Mouse (Mus musculus): ENCODE data around the gene Plcb1. TPM values are rescaled to one million over a fixed set of nuclear protein-coding genes. Genes with fewer than 3 reads are reported as not detected.

Plcb1 gene
- polyA plus RNA-seq, 1 experiment from 2014 or later: 12.1 TPM

- H3K4me2 ChIP-seq: no peak overlapping the region
- ATAC-seq (ENCODE audit: insufficient number of reproducible peaks, low FRiP score, low TSS enrichment, low read depth): no peak
- no peak overlapping the region for H3K4me3 ChIP-seq
- H3K9ac ChIP-seq: no peak overlapping the region
- H3K36me3 ChIP-seq: no peaks in the 10 kb centered on the region
- WGBS: 75% methylated on average over 11 of the region's 11 CpGs
- H3K27ac ChIP-seq: no peak overlapping the region
- 0 out of 2 replicates have a peak, but pooled peaks cover 2% of the 10 kb centered on the region for H3K4me1 ChIP-seq
- no peaks in the 10 kb centered on the region for H3K27me3 ChIP-seq
- no peaks in the 10 kb centered on the region for H3K9me3 ChIP-seq
These were observed 30.5 kb downstream of the Plcb1 start for GRCm38 (mm10) chr2:134816383-134816782.

- no peaks in the 10 kb centered on the region for H3K27me3 ChIP-seq
- no peaks in the 10 kb centered on the region for H3K9me3 ChIP-seq
- 84% methylated on average over 7 of the region's 7 CpGs for WGBS
- H3K4me1 ChIP-seq: 0 out of 2 replicates have a peak, but pooled peaks cover 2% of the 10 kb centered on the region
- no peak overlapping the region for H3K9ac ChIP-seq
- H3K36me3 ChIP-seq: no peaks in the 10 kb centered on the region
- no peak overlapping the region for H3K27ac ChIP-seq
- no peak overlapping the region for H3K4me2 ChIP-seq
- ATAC-seq (ENCODE audit: insufficient number of reproducible peaks, low FRiP score, low TSS enrichment, low read depth): no peak
- H3K4me3 ChIP-seq: no peak overlapping the region
These were observed 31.4 kb downstream of the Plcb1 start for GRCm38 (mm10) chr2:134817058-134817840.

- no peaks in the 10 kb centered on the region for H3K27me3 ChIP-seq
- no peak for ATAC-seq (ENCODE audit: insufficient number of reproducible peaks, low FRiP score, low TSS enrichment, low read depth)
- 69% methylated on average over 6 of the region's 6 CpGs for WGBS
- no peak overlapping the region for H3K27ac ChIP-seq
- H3K36me3 ChIP-seq: no peaks in the 10 kb centered on the region
- 0 out of 2 replicates have a peak, but pooled peaks cover 2% of the 10 kb centered on the region for H3K4me1 ChIP-seq
- H3K4me2 ChIP-seq: no peak overlapping the region
- no peak overlapping the region for H3K9ac ChIP-seq
- no peaks in the 10 kb centered on the region for H3K9me3 ChIP-seq
- H3K4me3 ChIP-seq: no peak overlapping the region
These were observed 35.3 kb downstream of the Plcb1 start for GRCm38 (mm10) chr2:134821176-134821575.

- no peak overlapping the region for H3K9ac ChIP-seq
- H3K36me3 ChIP-seq: no peaks in the 10 kb centered on the region
- H3K9me3 ChIP-seq: no peaks in the 10 kb centered on the region
- no peaks in the 10 kb centered on the region for H3K27me3 ChIP-seq
- WGBS: 29% methylated on average over 7 of the region's 7 CpGs
- no peaks in the 10 kb centered on the region for H3K4me1 ChIP-seq
- H3K4me2 ChIP-seq: no peak overlapping the region
- H3K27ac ChIP-seq: no peak overlapping the region
- no peak for ATAC-seq (ENCODE audit: insufficient number of reproducible peaks, low FRiP score, low TSS enrichment, low read depth)
- no peak overlapping the region for H3K4me3 ChIP-seq
These were observed 39.8 kb downstream of the Plcb1 start for GRCm38 (mm10) chr2:134825645-134826044.

- Histone ChIP-seq H3K27me3 (no peaks in the 10 kb centered on the region), H3K9ac (no peak overlapping the region), H3K4me1 (no peaks in the 10 kb centered on the region), H3K36me3 (no peaks in the 10 kb centered on the region), H3K9me3 (no peaks in the 10 kb centered on the region), H3K4me3 (no peak overlapping the region), H3K4me2 (no peak overlapping the region), H3K27ac (no peak overlapping the region)
- WGBS: 37% methylated on average over 8 of the region's 8 CpGs
- ATAC-seq (ENCODE audit: insufficient number of reproducible peaks, low FRiP score, low TSS enrichment, low read depth): no peak
These were observed 40.5 kb downstream of the Plcb1 start for GRCm38 (mm10) chr2:134826111-134827005.

DNA sequence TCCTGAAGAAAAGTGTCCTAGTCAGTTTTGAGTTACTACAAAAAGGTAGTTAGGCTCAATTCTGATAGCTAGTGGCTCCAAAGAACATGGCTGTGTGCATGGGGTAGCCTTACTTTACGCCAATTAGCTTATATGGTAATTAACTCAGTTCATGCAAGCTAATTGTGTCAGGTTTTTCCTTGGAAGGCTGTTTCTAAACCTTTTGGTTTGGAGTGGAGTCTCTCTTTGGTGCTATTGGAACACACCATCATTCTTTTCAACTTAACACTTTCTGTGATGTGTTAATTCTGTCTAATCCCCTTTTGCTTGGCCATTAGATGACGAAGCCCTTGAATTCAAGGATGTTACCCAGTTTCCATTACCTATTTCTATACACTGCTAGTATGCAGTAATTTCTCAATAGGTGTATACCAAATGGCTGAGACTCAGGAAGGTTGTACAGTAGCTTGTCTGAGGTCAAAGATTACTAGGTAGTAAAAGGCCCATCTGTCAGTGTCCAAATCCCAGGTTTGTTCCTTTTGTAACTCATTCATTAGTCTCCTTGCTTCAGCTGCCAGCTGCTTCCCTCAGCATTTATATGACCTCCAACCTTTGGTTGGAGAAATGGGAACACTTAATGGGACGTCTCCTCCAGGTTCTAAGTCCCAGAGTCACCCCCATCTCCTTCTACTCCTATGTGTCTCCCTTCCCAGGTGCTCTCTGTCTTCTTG lies 42.1 kb downstream of the Plcb1 start:
- no peaks in the 10 kb centered on the region for H3K27me3 ChIP-seq
- no peak overlapping the region for H3K4me2 ChIP-seq
- WGBS: 74% methylated on average over 3 of the region's 3 CpGs
- H3K4me1 ChIP-seq: no peaks in the 10 kb centered on the region
- H3K36me3 ChIP-seq: no peaks in the 10 kb centered on the region
- H3K9me3 ChIP-seq: no peaks in the 10 kb centered on the region
- H3K4me3 ChIP-seq: no peak overlapping the region
- H3K27ac ChIP-seq: no peak overlapping the region
- no peak for ATAC-seq (ENCODE audit: insufficient number of reproducible peaks, low FRiP score, low TSS enrichment, low read depth)
- H3K9ac ChIP-seq: no peak overlapping the region

GRCm38 (mm10) chr2:134831861-134832260 lies 46.0 kb downstream of the Plcb1 start:
- H3K4me3 ChIP-seq: no peak overlapping the region
- H3K9ac ChIP-seq: no peak overlapping the region
- H3K4me1 ChIP-seq: no peaks in the 10 kb centered on the region
- no peaks in the 10 kb centered on the region for H3K36me3 ChIP-seq
- H3K4me2 ChIP-seq: no peak overlapping the region
- no peak overlapping the region for H3K27ac ChIP-seq
- no peaks in the 10 kb centered on the region for H3K27me3 ChIP-seq
- no peak for ATAC-seq (ENCODE audit: insufficient number of reproducible peaks, low FRiP score, low TSS enrichment, low read depth)
- no peaks in the 10 kb centered on the region for H3K9me3 ChIP-seq
- WGBS: 93% methylated on average over 7 of the region's 7 CpGs

DNA sequence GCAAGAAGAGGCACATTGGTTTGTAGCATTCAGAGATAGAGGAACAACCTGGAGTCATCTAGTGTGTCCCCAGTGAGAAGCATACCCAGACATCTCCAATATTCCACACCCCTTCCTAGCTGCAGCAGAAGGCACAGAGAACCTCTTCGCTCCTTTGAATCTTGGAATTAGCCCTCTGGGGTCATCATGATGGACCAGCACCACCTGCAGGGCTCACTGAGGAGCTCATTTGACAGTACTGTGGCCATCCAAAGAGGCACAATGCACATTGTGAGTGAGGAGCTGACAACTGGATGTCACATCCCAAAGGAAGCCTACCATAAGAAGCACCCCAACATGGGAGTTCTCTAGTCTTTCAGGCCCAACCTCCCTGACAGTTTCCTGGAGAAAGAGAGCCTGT lies 50.2 kb downstream of the Plcb1 start:
- no peak overlapping the region for H3K4me2 ChIP-seq
- H3K9me3 ChIP-seq: no peaks in the 10 kb centered on the region
- H3K9ac ChIP-seq: no peak overlapping the region
- no peak overlapping the region for H3K4me3 ChIP-seq
- no peaks in the 10 kb centered on the region for H3K36me3 ChIP-seq
- no peak overlapping the region for H3K27ac ChIP-seq
- no peaks in the 10 kb centered on the region for H3K27me3 ChIP-seq
- 78% methylated on average over 1 of the region's 1 CpGs for WGBS
- H3K4me1 ChIP-seq: no peaks in the 10 kb centered on the region
- ATAC-seq (ENCODE audit: insufficient number of reproducible peaks, low FRiP score, low TSS enrichment, low read depth): no peak

- H3K4me3 ChIP-seq: no peak overlapping the region
- H3K27ac ChIP-seq: no peak overlapping the region
- ATAC-seq (ENCODE audit: insufficient number of reproducible peaks, low FRiP score, low TSS enrichment, low read depth): no peak
- no peak overlapping the region for H3K9ac ChIP-seq
- H3K4me1 ChIP-seq: no peaks in the 10 kb centered on the region
- no peaks in the 10 kb centered on the region for H3K27me3 ChIP-seq
- no peaks in the 10 kb centered on the region for H3K36me3 ChIP-seq
- 83% methylated on average over 1 of the region's 1 CpGs for WGBS
- no peak overlapping the region for H3K4me2 ChIP-seq
- no peaks in the 10 kb centered on the region for H3K9me3 ChIP-seq
These were observed 52.3 kb downstream of the Plcb1 start for GRCm38 (mm10) chr2:134838185-134838584.

DNA sequence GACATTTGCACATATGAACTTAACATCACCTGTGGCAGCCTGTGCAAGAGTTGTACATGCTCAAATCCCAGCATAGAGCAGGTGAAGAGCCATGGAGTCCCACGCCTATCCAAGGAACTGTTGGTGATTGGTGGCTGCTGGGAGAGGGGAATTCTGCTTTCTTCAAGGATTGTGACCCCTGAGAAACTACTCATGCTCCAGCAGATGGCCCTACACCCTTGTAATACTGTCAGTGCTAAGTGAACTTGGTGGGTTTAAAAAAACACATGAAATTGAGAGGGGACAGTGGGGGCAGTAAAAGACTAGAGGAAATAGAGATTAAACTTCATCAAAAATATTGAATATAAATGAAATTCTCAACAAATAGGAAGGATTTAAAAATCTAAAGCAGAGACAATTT lies 53.0 kb downstream of the Plcb1 start:
- no peaks in the 10 kb centered on the region for H3K9me3 ChIP-seq
- H3K4me2 ChIP-seq: no peak overlapping the region
- H3K36me3 ChIP-seq: no peaks in the 10 kb centered on the region
- H3K4me3 ChIP-seq: no peak overlapping the region
- H3K4me1 ChIP-seq: no peaks in the 10 kb centered on the region
- no peaks in the 10 kb centered on the region for H3K27me3 ChIP-seq
- ATAC-seq (ENCODE audit: insufficient number of reproducible peaks, low FRiP score, low TSS enrichment, low read depth): no peak
- no peak overlapping the region for H3K9ac ChIP-seq
- no peak overlapping the region for H3K27ac ChIP-seq
- 67% methylated on average over 1 of the region's 1 CpGs for WGBS

GRCm38 (mm10) chr2:134842883-134843282 lies 57.0 kb downstream of the Plcb1 start:
- WGBS: 90% methylated on average over 4 of the region's 4 CpGs
- no peak overlapping the region for H3K27ac ChIP-seq
- no peak for ATAC-seq (ENCODE audit: insufficient number of reproducible peaks, low FRiP score, low TSS enrichment, low read depth)
- no peaks in the 10 kb centered on the region for H3K36me3 ChIP-seq
- H3K4me3 ChIP-seq: no peak overlapping the region
- no peak overlapping the region for H3K4me2 ChIP-seq
- no peaks in the 10 kb centered on the region for H3K27me3 ChIP-seq
- no peak overlapping the region for H3K9ac ChIP-seq
- no peaks in the 10 kb centered on the region for H3K4me1 ChIP-seq
- no peaks in the 10 kb centered on the region for H3K9me3 ChIP-seq

Measured in limb, embryonic 15.5 days (tissue).